ENCODE assay signal across 22 mouse cellular contexts in genomic region chr12:4356834-4357445, GRCm38 (mm10).
DNase-seq lines count a peak whose midpoint lies in the region; ATAC-seq lines count a peak whose summit lies in the region.
"Had no signal": no experiment of that assay in that cellular context is flagged by ENCODE, and none has a peak within 500 bp of the region (broad histone marks: within the 10 kb centered on the region; RNA-seq: fewer than 3 reads in every experiment).

No protein-coding gene starts in this region.

- no peaks in the 10 kb centered on the region for H3K4me1 ChIP-seq in kidney, embryonic 15.5 days
- H3K4me1 ChIP-seq: embryonic facial prominence, embryonic 12.5 days; heart, embryonic 10.5 days; limb, embryonic 15.5 days had no signal

- 77% methylated on average over 5 of the region's 5 CpGs for WGBS in kidney, embryonic 15.5 days

- ATAC-seq in kidney, embryonic 15.5 days (replicated peaks; ENCODE audit: low FRiP score), result no peak
- ATAC-seq: CD4-positive, CD25-positive, alpha-beta regulatory T cell, adult 4 months; hindbrain, postnatal 0 days had no signal

- no peak overlapping the region for H3K4me3 ChIP-seq in kidney, embryonic 15.5 days (replicated peaks)
- H3K4me3 ChIP-seq: embryonic facial prominence, embryonic 12.5 days; heart, embryonic 10.5 days; limb, embryonic 15.5 days; neural tube, embryonic 13.5 days had no signal

- peak; percentile 45 to 73 for DNase-seq in adrenal gland, adult (ENCODE audit: inconsistent age in 2 of 2, low spot score in 1 of 2)
- DNase-seq in adrenal gland, postnatal 4 days (ENCODE audit: low spot score in 2 of 2), result no peak
- DNase-seq in urinary bladder, adult 18-20 months (ENCODE audit: low spot score in 2 of 2), result peak; percentile 8 to 23
- DNase-seq in urinary bladder, postnatal 4 days (ENCODE audit: low spot score in 2 of 2), result no peak
- peak; percentile 29 for DNase-seq in adrenal gland, postnatal 10 days
- peak; percentile 17 to 23 for DNase-seq in urinary bladder, postnatal 36 days (ENCODE audit: low spot score in 2 of 2)
- DNase-seq in thymus, adult 18-20 months, result no peak
- DNase-seq: cerebellum, adult 8-10 months; gastrocnemius, postnatal 10 days; heart, postnatal 14 days; kidney, adult 8-10 months; layer of hippocampus, postnatal 36 days; lung, adult 2 months; lung, postnatal 36 days; thymus, postnatal 4 days had no signal

- H3K4me2 ChIP-seq in kidney, embryonic 15.5 days, result no peak overlapping the region
- H3K4me2 ChIP-seq: embryonic facial prominence, embryonic 12.5 days; limb, embryonic 15.5 days; neural tube, embryonic 13.5 days had no signal

- H3K27me3 ChIP-seq in kidney, embryonic 15.5 days, result no peaks in the 10 kb centered on the region
- H3K27me3 ChIP-seq: embryonic facial prominence, embryonic 12.5 days; limb, embryonic 15.5 days; neural tube, embryonic 13.5 days had no signal

- H3K36me3 ChIP-seq in kidney, embryonic 15.5 days, result no peaks in the 10 kb centered on the region
- H3K36me3 ChIP-seq: embryonic facial prominence, embryonic 12.5 days; heart, embryonic 10.5 days; limb, embryonic 15.5 days had no signal

- H3K9me3 ChIP-seq in kidney, embryonic 15.5 days (replicated peaks), result no peaks in the 10 kb centered on the region
- H3K9me3 ChIP-seq: embryonic facial prominence, embryonic 12.5 days; heart, embryonic 10.5 days; limb, embryonic 15.5 days; neural tube, embryonic 13.5 days had no signal

- H3K9ac ChIP-seq in kidney, embryonic 15.5 days, result no peak overlapping the region
- H3K9ac ChIP-seq: embryonic facial prominence, embryonic 12.5 days; limb, embryonic 15.5 days; neural tube, embryonic 13.5 days had no signal

- H3K27ac ChIP-seq in kidney, embryonic 15.5 days, result no peak overlapping the region
- H3K27ac ChIP-seq: embryonic facial prominence, embryonic 12.5 days; heart, embryonic 10.5 days; hindbrain, postnatal 0 days; limb, embryonic 15.5 days; neural tube, embryonic 13.5 days had no signal

Comparison
In these comparisons a context has a peak if more than half of its experiments do, and no peak if none do; other contexts are left out.
1. DNase-seq: peak in adrenal gland, adult (2 of 2), urinary bladder, adult 18-20 months (2 of 2), adrenal gland, postnatal 10 days (single experiment) and urinary bladder, postnatal 36 days (2 of 2); none in adrenal gland, postnatal 4 days (0 of 2), urinary bladder, postnatal 4 days (0 of 2) and thymus, adult 18-20 months (0 of 2).